Mouse (Mus musculus): ENCODE results near the gene Txn2. TPM values are rescaled to one million over a fixed set of nuclear protein-coding genes. Genes with fewer than 3 reads are reported as not detected.

The Txn2 gene
- polyA plus RNA-seq, 1 experiment from 2014 or later: 291 TPM

- H3K4me2 ChIP-seq (ENCODE audit: low read length): no peak overlapping the region
- no peaks in the 10 kb centered on the region for H3K9me3 ChIP-seq (replicated peaks; ENCODE audit: control insufficient read depth, low read length)
- 67% methylated on average over 7 of the region's 7 CpGs for WGBS
- no peak overlapping the region for H3K27ac ChIP-seq (ENCODE audit: low read depth, low read length)
- H3K4me1 ChIP-seq (ENCODE audit: control insufficient read depth, insufficient read depth, low read length): no peaks in the 10 kb centered on the region
- no peaks in the 10 kb centered on the region for H3K36me3 ChIP-seq (ENCODE audit: control insufficient read depth, insufficient read depth, low read length)
- ATAC-seq (no peak), DNase-seq (ENCODE audit: low spot score) (no peak)
- no peak overlapping the region for H3K4me3 ChIP-seq (ENCODE audit: low read depth, low read length)
- H3K9ac ChIP-seq (ENCODE audit: low read length): no peak overlapping the region
- no peaks in the 10 kb centered on the region for H3K27me3 ChIP-seq (replicated peaks; ENCODE audit: control insufficient read depth, insufficient read depth, low read length)
These were observed 40.5 kb downstream of the Txn2 start for GRCm38 (mm10) chr15:77888286-77888685.

DNA sequence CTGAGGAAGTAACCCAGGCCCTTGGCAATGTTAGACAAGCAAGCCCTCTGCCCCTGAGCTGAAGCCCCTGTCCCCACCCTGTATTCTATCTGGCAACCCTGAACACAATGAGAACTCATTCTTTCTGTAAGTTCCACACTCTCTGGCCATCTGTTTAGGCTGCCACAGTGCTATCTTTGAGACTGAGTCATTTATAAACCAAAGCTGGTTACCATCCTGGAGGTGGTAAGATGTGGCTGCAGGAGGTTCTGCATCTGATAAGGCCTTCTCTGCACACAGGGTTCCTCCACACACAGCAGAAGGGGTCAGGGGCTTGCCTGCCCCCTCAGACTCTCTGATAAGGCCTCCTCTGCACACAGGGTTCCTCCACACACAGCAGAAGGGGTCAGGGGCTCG lies 41.7 kb downstream of the Txn2 start:
- no peaks in the 10 kb centered on the region for H3K4me1 ChIP-seq (ENCODE audit: control insufficient read depth, insufficient read depth, low read length)
- H3K9ac ChIP-seq (ENCODE audit: low read length): no peak overlapping the region
- no peak overlapping the region for H3K4me3 ChIP-seq (ENCODE audit: low read depth, low read length)
- no peak for DNase-seq (ENCODE audit: low spot score)
- H3K9me3 ChIP-seq (replicated peaks; ENCODE audit: control insufficient read depth, low read length): no peaks in the 10 kb centered on the region
- no peaks in the 10 kb centered on the region for H3K36me3 ChIP-seq (ENCODE audit: control insufficient read depth, insufficient read depth, low read length)
- no peak for ATAC-seq
- 57% methylated on average over 1 of the region's 1 CpGs for WGBS
- H3K27me3 ChIP-seq (replicated peaks; ENCODE audit: control insufficient read depth, insufficient read depth, low read length): no peaks in the 10 kb centered on the region
- no peak overlapping the region for H3K4me2 ChIP-seq (ENCODE audit: low read length)
- no peak overlapping the region for H3K27ac ChIP-seq (ENCODE audit: low read depth, low read length)

DNA sequence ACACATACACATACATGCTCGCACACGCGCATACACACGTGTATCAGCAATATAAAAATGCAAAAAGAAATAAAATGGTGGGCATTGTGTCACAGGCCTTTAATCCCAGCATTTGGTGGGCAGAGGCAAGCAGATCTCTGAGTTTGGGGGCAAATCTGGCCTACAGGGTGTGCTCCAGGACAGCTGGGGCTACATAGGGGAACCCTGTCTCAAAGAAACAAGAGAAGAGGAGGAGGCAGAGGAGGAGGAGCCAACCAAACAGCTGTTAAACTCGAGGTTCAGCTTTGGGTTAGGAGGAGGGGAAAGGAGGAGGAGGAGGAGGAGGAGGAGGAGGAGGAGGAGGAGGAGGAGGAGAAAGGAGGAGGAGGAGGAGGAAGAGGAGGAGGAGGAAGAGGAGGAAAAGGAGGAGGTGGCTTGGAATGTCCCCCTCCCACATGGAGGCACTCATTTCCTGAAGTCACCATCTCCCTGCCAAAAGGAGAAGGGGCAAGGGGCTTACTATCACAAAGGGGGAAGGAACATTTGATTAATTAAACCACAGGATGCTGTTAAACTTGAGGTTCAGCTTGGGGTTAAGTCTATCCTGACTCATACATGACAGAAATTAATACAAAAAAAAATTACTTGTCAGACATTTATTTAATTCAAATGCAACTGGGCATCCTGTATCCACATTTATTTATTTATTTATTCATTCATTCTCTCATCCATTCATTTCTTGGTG lies 42.3 kb downstream of the Txn2 start:
- H3K9me3 ChIP-seq (replicated peaks; ENCODE audit: control insufficient read depth, low read length): no peaks in the 10 kb centered on the region
- 89% methylated on average over 4 of the region's 5 CpGs for WGBS
- no peak overlapping the region for H3K4me3 ChIP-seq (ENCODE audit: low read depth, low read length)
- H3K27me3 ChIP-seq (replicated peaks; ENCODE audit: control insufficient read depth, insufficient read depth, low read length): no peaks in the 10 kb centered on the region
- no peaks in the 10 kb centered on the region for H3K36me3 ChIP-seq (ENCODE audit: control insufficient read depth, insufficient read depth, low read length)
- ATAC-seq (no peak), DNase-seq (ENCODE audit: low spot score) (no peak)
- H3K27ac ChIP-seq (ENCODE audit: low read depth, low read length): no peak overlapping the region
- H3K9ac ChIP-seq (ENCODE audit: low read length): no peak overlapping the region
- H3K4me2 ChIP-seq (ENCODE audit: low read length): no peak overlapping the region
- no peaks in the 10 kb centered on the region for H3K4me1 ChIP-seq (ENCODE audit: control insufficient read depth, insufficient read depth, low read length)

GRCm38 (mm10) chr15:77885945-77886344 lies 42.9 kb downstream of the Txn2 start:
- H3K4me1 ChIP-seq (ENCODE audit: control insufficient read depth, insufficient read depth, low read length): no peaks in the 10 kb centered on the region
- H3K36me3 ChIP-seq (ENCODE audit: control insufficient read depth, insufficient read depth, low read length): no peaks in the 10 kb centered on the region
- ATAC-seq (no peak), DNase-seq (ENCODE audit: low spot score) (no peak)
- H3K9ac ChIP-seq (ENCODE audit: low read length): no peak overlapping the region
- H3K9me3 ChIP-seq (replicated peaks; ENCODE audit: control insufficient read depth, low read length): no peaks in the 10 kb centered on the region
- H3K27ac ChIP-seq (ENCODE audit: low read depth, low read length): no peak overlapping the region
- no peaks in the 10 kb centered on the region for H3K27me3 ChIP-seq (replicated peaks; ENCODE audit: control insufficient read depth, insufficient read depth, low read length)
- WGBS: 86% methylated on average over 4 of the region's 4 CpGs
- no peak overlapping the region for H3K4me2 ChIP-seq (ENCODE audit: low read length)
- no peak overlapping the region for H3K4me3 ChIP-seq (ENCODE audit: low read depth, low read length)

DNA sequence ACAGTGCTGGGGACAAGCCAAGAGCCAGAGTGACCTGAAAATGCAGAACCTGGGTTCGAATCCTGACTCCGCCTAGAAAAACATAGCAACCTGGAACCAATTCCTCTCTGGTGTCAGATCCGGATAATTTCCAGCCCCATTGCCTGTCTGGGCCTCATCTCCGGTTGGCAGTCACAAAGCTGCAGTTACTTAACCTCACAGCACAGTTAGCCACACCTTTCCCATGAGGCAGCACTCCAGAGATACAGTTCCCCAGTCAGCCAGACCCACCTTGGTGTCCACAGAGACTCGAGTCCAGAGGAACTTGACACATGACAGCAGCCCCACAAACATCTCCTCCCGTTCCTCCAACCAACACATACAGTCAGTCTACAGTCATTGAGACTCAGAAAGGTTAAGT lies 43.6 kb downstream of the Txn2 start:
- ATAC-seq: no peak

GRCm38 (mm10) chr15:77883697-77884010 lies 45.2 kb downstream of the Txn2 start:
- WGBS: 71% methylated on average over 4 of the region's 4 CpGs
- H3K36me3 ChIP-seq (ENCODE audit: control insufficient read depth, insufficient read depth, low read length): no peaks in the 10 kb centered on the region

More for the DNA sequence above, 43.6 kb downstream of the Txn2 start:
- H3K36me3 ChIP-seq (ENCODE audit: control insufficient read depth, insufficient read depth, low read length): no peaks in the 10 kb centered on the region
- no peaks in the 10 kb centered on the region for H3K27me3 ChIP-seq (replicated peaks; ENCODE audit: control insufficient read depth, insufficient read depth, low read length)
- H3K27ac ChIP-seq (ENCODE audit: low read depth, low read length): no peak overlapping the region
- no peaks in the 10 kb centered on the region for H3K4me1 ChIP-seq (ENCODE audit: control insufficient read depth, insufficient read depth, low read length)
- no peak overlapping the region for H3K4me2 ChIP-seq (ENCODE audit: low read length)
- H3K9me3 ChIP-seq (replicated peaks; ENCODE audit: control insufficient read depth, low read length): no peaks in the 10 kb centered on the region
- 84% methylated on average over 6 of the region's 6 CpGs for WGBS
- no peak for DNase-seq (ENCODE audit: low spot score)
- H3K9ac ChIP-seq (ENCODE audit: low read length): no peak overlapping the region
- no peak overlapping the region for H3K4me3 ChIP-seq (ENCODE audit: low read depth, low read length)

GRCm38 (mm10) chr15:77882797-77883696 lies 45.8 kb downstream of the Txn2 start:
- H3K27ac ChIP-seq (ENCODE audit: low read depth, low read length): no peak overlapping the region
- H3K27me3 ChIP-seq (replicated peaks; ENCODE audit: control insufficient read depth, insufficient read depth, low read length): no peaks in the 10 kb centered on the region
- no peak for ATAC-seq
- H3K9ac ChIP-seq (ENCODE audit: low read length): no peak overlapping the region; the same call in 1 of the 2 replicates
- DNase-seq (ENCODE audit: low spot score): no peak
- 20% methylated on average over 15 of the region's 17 CpGs for WGBS
- no peaks in the 10 kb centered on the region for H3K4me1 ChIP-seq (ENCODE audit: control insufficient read depth, insufficient read depth, low read length)
- no peaks in the 10 kb centered on the region for H3K9me3 ChIP-seq (replicated peaks; ENCODE audit: control insufficient read depth, low read length)
- no peaks in the 10 kb centered on the region for H3K36me3 ChIP-seq (ENCODE audit: control insufficient read depth, insufficient read depth, low read length)
- H3K4me3 ChIP-seq (ENCODE audit: low read depth, low read length): no peak overlapping the region
- no peak overlapping the region for H3K4me2 ChIP-seq (ENCODE audit: low read length)

More at GRCm38 (mm10) chr15:77883697-77884010, 45.2 kb downstream of the Txn2 start:
- no peak for DNase-seq (ENCODE audit: low spot score)
- H3K4me2 ChIP-seq (ENCODE audit: low read length): no peak overlapping the region
- no peak overlapping the region for H3K9ac ChIP-seq (ENCODE audit: low read length)
- no peak overlapping the region for H3K4me3 ChIP-seq (ENCODE audit: low read depth, low read length)
- H3K27me3 ChIP-seq (replicated peaks; ENCODE audit: control insufficient read depth, insufficient read depth, low read length): no peaks in the 10 kb centered on the region
- no peak overlapping the region for H3K27ac ChIP-seq (ENCODE audit: low read depth, low read length)
- no peaks in the 10 kb centered on the region for H3K9me3 ChIP-seq (replicated peaks; ENCODE audit: control insufficient read depth, low read length)
- H3K4me1 ChIP-seq (ENCODE audit: control insufficient read depth, insufficient read depth, low read length): no peaks in the 10 kb centered on the region
- ATAC-seq: no peak

- Histone ChIP-seq H3K27me3 (replicated peaks; ENCODE audit: control insufficient read depth, insufficient read depth, low read length) (no peaks in the 10 kb centered on the region), H3K4me3 (ENCODE audit: low read depth, low read length) (no peak overlapping the region), H3K9me3 (replicated peaks; ENCODE audit: control insufficient read depth, low read length) (no peaks in the 10 kb centered on the region), H3K27ac (ENCODE audit: low read depth, low read length) (no peak overlapping the region), H3K4me1 (ENCODE audit: control insufficient read depth, insufficient read depth, low read length) (no peaks in the 10 kb centered on the region), H3K4me2 (ENCODE audit: low read length) (no peak overlapping the region), H3K36me3 (ENCODE audit: control insufficient read depth, insufficient read depth, low read length) (no peaks in the 10 kb centered on the region), H3K9ac (ENCODE audit: low read length) (no peak overlapping the region)
- ATAC-seq: no peak
- DNase-seq (ENCODE audit: low spot score): no peak
- WGBS: 68% methylated on average over 6 of the region's 6 CpGs
These were observed 46.5 kb downstream of the Txn2 start for GRCm38 (mm10) chr15:77882297-77882696.

- Histone ChIP-seq H3K4me2 (ENCODE audit: low read length) (no peak overlapping the region), H3K4me1 (ENCODE audit: control insufficient read depth, insufficient read depth, low read length) (no peaks in the 10 kb centered on the region), H3K27me3 (replicated peaks; ENCODE audit: control insufficient read depth, insufficient read depth, low read length) (no peaks in the 10 kb centered on the region), H3K9ac (ENCODE audit: low read length) (no peak overlapping the region), H3K4me3 (ENCODE audit: low read depth, low read length) (no peak overlapping the region), H3K9me3 (replicated peaks; ENCODE audit: control insufficient read depth, low read length) (no peaks in the 10 kb centered on the region), H3K36me3 (ENCODE audit: control insufficient read depth, insufficient read depth, low read length) (no peaks in the 10 kb centered on the region), H3K27ac (ENCODE audit: low read depth, low read length) (no peak overlapping the region)
- ATAC-seq: no peak
- 73% methylated on average over 5 of the region's 5 CpGs for WGBS
- no peak for DNase-seq (ENCODE audit: low spot score)
These were observed 47.1 kb downstream of the Txn2 start for GRCm38 (mm10) chr15:77881698-77882097.
